Mouse (Mus musculus): Measurements from ENCODE around the gene Btbd35f7. TPM values are rescaled to one million over a fixed set of nuclear protein-coding genes. Genes with fewer than 3 reads are reported as not detected.
"Not testable (repeated sequence)": the region's sequence is repeated elsewhere in the genome, so short reads cannot be mapped to it uniquely, and the experiment has no call there.

Gene Btbd35f7
- not detected in 2 replicates for total RNA-seq (2017)

DNA sequence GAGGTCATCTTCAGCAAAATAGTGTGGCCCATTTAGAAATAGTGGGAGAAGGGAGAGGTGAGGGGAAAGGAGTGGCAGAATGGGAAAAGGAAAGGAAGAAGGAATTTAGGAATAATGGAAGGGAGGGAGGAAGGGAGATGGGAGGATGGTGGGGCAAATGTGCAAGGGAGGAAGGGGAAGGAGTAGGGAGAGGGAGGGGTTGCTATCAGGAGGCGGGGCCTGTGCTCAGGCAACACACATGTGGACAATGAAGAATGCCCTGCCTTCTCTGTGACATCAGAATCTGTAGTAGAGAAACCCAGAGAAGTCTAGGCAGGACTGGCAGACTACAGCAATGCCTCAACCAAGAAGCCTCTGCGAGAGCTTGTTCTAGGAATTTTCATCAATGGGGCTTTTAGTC is at the start of gene Btbd35f7:
Gene Btbd35f7 (plus strand): TSS at position 301 of the 400 bp plus-strand sequence.
- not testable (repeated sequence) for ATAC-seq (ENCODE audit: extremely low read depth, insufficient number of reproducible peaks, low FRiP score, poor library complexity, severe bottlenecking)

Other genes starting within 250 kb of the Btbd35f7 start
- gene Mycs, start 199.8 kb upstream of the Btbd35f7 start, total RNA-seq (2017), result not detected in 2 replicates